Mouse (Mus musculus): ENCODE measurements around the gene Cldnd1.

DNA sequence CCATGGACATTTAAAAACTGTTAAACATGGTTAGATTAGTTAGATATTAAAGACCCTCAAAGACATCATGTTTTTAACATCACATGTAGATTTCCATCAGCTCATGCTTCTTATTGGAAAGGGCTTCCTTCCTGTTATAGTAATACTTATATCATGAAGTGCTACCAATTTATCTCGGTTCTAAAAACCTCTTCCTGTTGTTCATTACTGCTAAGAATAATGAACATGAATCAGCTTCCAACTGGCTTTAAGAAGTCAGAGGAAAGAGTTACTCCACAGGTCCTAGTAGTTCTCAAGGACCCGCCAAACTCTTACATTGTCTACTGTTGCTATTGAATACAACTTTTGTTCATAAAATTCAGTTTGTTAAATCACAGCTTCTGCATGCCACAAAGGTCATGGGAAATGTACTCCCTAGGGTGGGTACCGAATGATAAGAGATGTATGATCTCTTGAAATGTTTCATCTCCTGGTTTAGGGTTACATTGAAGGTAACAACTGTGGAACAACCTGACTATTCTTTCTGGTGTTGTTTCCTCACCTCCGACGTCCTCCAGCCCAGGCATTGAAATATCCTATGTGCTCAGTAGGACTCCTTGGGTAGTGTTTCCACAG lies 38.0 kb upstream of the Cldnd1 start:
- TF ChIP-seq CTCF (IDR thresholded peaks at IDR 0.05) (no peak), EP300 (IDR thresholded peaks at IDR 0.05) (no peak)
